Mouse (Mus musculus) intestine, embryonic 14.5 days (tissue): ENCODE data around the gene Tmem189. TPM values are rescaled to one million over a fixed set of nuclear protein-coding genes. Genes with fewer than 3 reads are reported as not detected.

Experiments used
- ATAC-seq: fragments of 200-750 bp; cut with Nextera tagmentation; replicated peaks from 2 replicates; pipeline ENCODE4 v1.8.0; 2017; ENCODE audit warnings: low read depth, moderate number of reproducible peaks, moderate TSS enrichment, moderate library complexity; ENCODE audit not compliant: low FRiP score, low TSS enrichment
- DNase-seq: peaks from one replicate; pipeline ENCODE4 v3.0.0-alpha.2; 2018; ENCODE audit warnings: low spot score
- H3K27ac ChIP-seq: fragments of 300-500 bp; sonication (generic); 2 replicates; pipeline ENCODE4 v1.5.1; 2014; ENCODE audit warnings: low read depth, mild to moderate bottlenecking, control low read depth
- H3K27me3 ChIP-seq: fragments of 300-500 bp; sonication (generic); replicated peaks from 2 replicates; pipeline ENCODE4 v1.6.1; 2014; ENCODE audit warnings: low read length, control low read depth; ENCODE audit not compliant: control insufficient read depth, insufficient read depth
- H3K36me3 ChIP-seq: fragments of 300-500 bp; sonication (generic); 2 replicates; pipeline ENCODE4 v1.6.1; 2014; ENCODE audit warnings: low read length, control low read depth; ENCODE audit not compliant: control insufficient read depth, insufficient read depth
- H3K4me1 ChIP-seq: fragments of 300-500 bp; sonication (generic); replicated peaks from 2 replicates; pipeline ENCODE4 v1.6.1; 2014; ENCODE audit warnings: low read length, control low read depth, mixed read lengths; ENCODE audit not compliant: control insufficient read depth, insufficient read depth
- H3K4me2 ChIP-seq: fragments of 300-500 bp; sonication (generic); 2 replicates; pipeline ENCODE4 v1.6.1; 2014; ENCODE audit warnings: low read length
- H3K4me3 ChIP-seq: fragments of 300-500 bp; sonication (generic); 2 replicates; pipeline ENCODE4 v1.5.1; 2014; ENCODE audit warnings: low read depth, low read length, control low read depth, mixed read lengths
- H3K9ac ChIP-seq: fragments of 300-500 bp; sonication (generic); 2 replicates; pipeline ENCODE4 v1.6.1; 2014; ENCODE audit warnings: mild to moderate bottlenecking, low read length
- H3K9me3 ChIP-seq: fragments of 300-500 bp; sonication (generic); 2 replicates; pipeline ENCODE4 v1.6.1; 2016; ENCODE audit warnings: low read length, control low read depth; ENCODE audit not compliant: control insufficient read depth
- WGBS: fragments of 180-500 bp; shearing (Covaris S2); extraction: QIAGEN DNeasy Blood & Tissue Kit; methylation state at CpG from one replicate; pipeline ENCODE4 v1.1.7; 2014; 5-methylcytosine and 5-hydroxymethylcytosine counted together
- polyA plus RNA-seq: library from polyadenylated mRNA; unstranded; fragments of >200 nt; fragmentation: Nextera tagmentation; extraction: Ambion mirVana; gene quantifications from 2 replicates; pipeline ENCODE4 v1.2.1, GENCODE M21; 2014

Tmem189 gene
- polyA plus RNA-seq, 1 experiment from 2014 or later, result 42.0 TPM

DNA sequence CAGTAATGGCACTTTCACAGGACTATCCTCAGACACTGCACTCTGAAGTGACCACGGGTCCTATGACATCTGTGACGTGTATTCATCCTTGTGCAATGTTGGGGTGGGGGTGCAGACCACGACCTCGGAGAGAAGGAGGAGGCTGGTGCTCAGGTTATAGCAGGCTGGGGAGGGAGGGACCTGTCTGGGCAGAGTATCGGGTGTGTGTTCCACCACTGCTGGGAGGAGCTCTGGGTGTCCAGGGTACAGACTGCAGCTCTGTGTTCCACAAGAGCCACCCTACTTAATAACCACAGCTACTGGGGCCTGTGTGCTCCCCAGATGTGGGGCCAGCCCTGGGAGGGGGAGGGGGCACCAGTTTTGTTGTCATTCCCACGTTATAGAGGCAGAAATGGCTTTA lies 20.3 kb upstream of the Tmem189 start:
- 60% methylated on average over 6 of the region's 6 CpGs for WGBS
- Histone ChIP-seq H3K4me2 (no peak overlapping the region), H3K4me1 (no peaks in the 10 kb centered on the region), H3K27me3 (no peaks in the 10 kb centered on the region), H3K4me3 (no peak overlapping the region), H3K27ac (no peak overlapping the region), H3K9ac (no peak overlapping the region), H3K9me3 (no peaks in the 10 kb centered on the region), H3K36me3 (no peaks in the 10 kb centered on the region)
- ATAC-seq, result no peak
- DNase-seq, result no peak

DNA sequence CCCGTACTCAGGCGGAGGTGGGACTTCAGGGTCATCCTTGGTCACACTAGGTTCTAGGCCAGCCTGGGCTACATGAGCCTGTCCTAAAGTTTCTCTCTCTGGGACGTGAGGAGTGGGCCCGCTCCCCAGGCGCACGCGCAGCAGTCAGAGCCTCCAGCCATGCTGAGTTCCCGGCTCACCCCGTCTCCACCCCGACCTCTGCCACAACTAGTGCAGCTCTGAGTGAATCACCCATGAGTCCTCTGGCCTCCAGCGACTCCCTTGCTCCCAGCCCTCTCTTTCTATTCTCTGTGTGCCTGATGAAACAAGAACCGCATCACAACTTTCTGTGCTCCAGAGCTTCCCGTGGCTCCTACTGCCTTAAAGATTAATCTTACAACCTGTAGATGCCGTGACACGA lies 18.8 kb upstream of the Tmem189 start:
- WGBS, result 55% methylated on average over 15 of the region's 15 CpGs
- DNase-seq, result no peak
- no peak overlapping the region for H3K27ac ChIP-seq
- H3K4me1 ChIP-seq, result no peaks in the 10 kb centered on the region
- H3K4me2 ChIP-seq, result no peak overlapping the region
- no peaks in the 10 kb centered on the region for H3K27me3 ChIP-seq
- H3K36me3 ChIP-seq, result no peaks in the 10 kb centered on the region
- no peak overlapping the region for H3K9ac ChIP-seq
- no peaks in the 10 kb centered on the region for H3K9me3 ChIP-seq
- ATAC-seq, result no peak
- H3K4me3 ChIP-seq, result no peak overlapping the region

DNA sequence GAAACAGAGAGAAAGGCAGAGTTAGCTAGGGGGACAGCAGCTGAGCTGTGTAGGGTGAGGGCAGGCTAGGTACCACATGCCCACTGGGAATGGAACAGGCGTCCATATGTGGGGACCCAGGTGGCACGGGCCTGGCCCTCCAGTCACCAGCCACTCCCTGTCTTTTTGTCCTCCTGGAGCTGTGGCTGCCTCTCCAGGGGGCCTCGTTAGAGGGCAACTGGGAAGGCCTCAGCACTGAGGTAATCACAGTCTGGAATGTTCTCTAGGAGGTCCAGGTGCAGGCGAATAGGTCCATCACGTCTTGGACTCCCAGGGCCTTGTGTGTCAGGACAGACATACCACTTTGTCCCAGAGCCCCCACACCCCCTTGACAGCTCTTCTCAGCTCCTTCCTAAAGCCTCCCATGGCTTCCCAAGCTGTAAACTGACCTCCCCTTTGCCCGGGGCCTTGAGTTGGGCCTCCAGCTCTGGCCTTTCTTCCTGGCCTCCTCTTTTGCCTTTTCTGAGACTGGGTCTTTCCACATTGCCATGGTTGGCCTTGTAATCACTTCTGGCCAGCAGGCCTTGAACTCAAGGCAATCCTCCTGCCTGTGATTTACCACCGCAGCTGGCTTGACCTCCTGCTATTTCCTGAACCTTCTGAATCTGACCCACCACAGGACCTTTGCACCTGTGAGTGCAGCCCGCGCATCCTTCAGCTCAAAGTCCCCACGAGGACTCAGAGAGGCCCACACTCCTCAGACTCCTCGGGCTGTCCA lies 16.7 kb upstream of the Tmem189 start:
- no peaks in the 10 kb centered on the region for H3K9me3 ChIP-seq
- no peak overlapping the region for H3K27ac ChIP-seq
- 79% methylated on average over 11 of the region's 11 CpGs for WGBS
- H3K36me3 ChIP-seq, result no peaks in the 10 kb centered on the region
- DNase-seq, result no peak
- H3K4me3 ChIP-seq, result no peak overlapping the region
- no peak for ATAC-seq
- no peak overlapping the region for H3K9ac ChIP-seq
- no peak overlapping the region for H3K4me2 ChIP-seq
- H3K4me1 ChIP-seq, result no peaks in the 10 kb centered on the region
- no peaks in the 10 kb centered on the region for H3K27me3 ChIP-seq

DNA sequence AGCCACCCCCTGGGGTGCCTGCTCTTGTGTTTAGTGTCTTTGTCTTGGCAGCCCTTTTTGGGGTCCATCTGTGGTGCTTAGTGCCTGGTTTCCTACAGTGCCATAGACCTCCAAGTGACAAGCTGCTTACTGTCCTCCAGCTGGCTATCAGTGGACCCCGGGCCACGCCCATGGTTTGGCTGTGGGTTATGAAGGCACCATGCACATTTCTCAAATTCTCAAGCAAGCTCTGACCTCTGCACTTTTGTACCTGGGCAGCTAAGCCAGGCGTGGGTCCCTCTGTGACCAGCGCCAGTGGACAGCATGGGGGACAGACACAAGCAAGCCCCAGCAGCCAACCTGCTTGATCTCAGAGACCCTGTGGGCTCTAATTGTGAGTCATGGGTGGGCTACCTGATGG lies 14.8 kb upstream of the Tmem189 start:
- Histone ChIP-seq H3K9ac (no peak overlapping the region), H3K9me3 (no peaks in the 10 kb centered on the region), H3K4me1 (no peaks in the 10 kb centered on the region), H3K4me3 (no peak overlapping the region), H3K36me3 (no peaks in the 10 kb centered on the region), H3K4me2 (no peak overlapping the region), H3K27me3 (no peaks in the 10 kb centered on the region), H3K27ac (no peak overlapping the region)
- ATAC-seq, result no peak
- 87% methylated on average over 4 of the region's 4 CpGs for WGBS
- no peak for DNase-seq

DNA sequence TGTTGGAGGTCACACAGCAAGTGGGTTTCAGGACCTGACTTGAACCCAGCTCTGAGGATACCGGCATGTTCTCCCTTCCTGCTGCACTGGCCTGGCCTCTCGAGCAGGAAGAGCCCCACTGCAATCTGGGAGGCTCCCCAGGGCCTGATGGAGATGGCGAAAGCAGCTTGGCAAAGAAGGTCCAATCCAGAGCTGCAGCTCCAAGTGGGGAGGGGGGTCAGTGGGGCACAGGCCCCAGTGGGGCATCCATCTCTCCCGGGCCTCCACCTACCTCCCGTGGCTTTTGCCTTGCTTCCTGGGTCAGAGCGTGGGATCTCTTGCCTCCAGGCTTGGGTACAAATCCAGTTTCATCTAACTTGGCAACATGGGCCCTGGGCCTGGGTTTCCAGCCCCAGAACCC lies 12.5 kb upstream of the Tmem189 start:
- Histone ChIP-seq H3K27me3 (no peaks in the 10 kb centered on the region), H3K4me1 (peaks cover 5% of the 10 kb centered on the region; the same call in 1 of the 2 replicates), H3K4me2 (no peak overlapping the region), H3K9me3 (no peaks in the 10 kb centered on the region), H3K36me3 (no peaks in the 10 kb centered on the region), H3K9ac (no peak overlapping the region), H3K27ac (no peak overlapping the region), H3K4me3 (no peak overlapping the region)
- DNase-seq (no peak), ATAC-seq (no peak)
- WGBS, result 79% methylated on average over 6 of the region's 6 CpGs

- 72% methylated on average over 5 of the region's 5 CpGs for WGBS
Measured at GRCm38 (mm10) chr2:167701472-167701871, 11.8 kb upstream of the Tmem189 start.

DNA sequence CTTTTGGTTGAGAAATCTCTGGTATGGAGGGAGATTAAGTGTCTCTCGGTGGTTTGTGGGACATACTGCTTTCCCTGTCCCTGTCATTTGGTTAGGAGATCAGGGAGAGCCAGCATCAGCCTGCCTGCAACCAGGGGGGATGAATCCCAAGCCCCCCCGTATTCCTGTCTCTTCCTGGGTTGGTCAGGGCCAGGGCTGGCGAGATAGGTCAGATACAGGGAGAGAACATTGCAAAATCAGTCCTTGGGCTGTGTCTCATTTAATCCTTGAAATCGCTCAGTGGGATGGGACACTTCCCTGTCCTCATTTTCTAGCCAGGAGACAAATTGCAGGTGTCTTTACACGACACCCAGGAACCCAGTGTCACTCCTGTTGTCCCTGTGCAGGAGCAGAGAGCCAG lies 10.4 kb upstream of the Tmem189 start:
- Histone ChIP-seq H3K27ac (no peak overlapping the region), H3K4me3 (no peak overlapping the region), H3K36me3 (no peaks in the 10 kb centered on the region), H3K9me3 (no peaks in the 10 kb centered on the region), H3K9ac (no peak overlapping the region), H3K27me3 (no peaks in the 10 kb centered on the region), H3K4me1 (peaks cover 5% of the 10 kb centered on the region; the same call in 1 of the 2 replicates), H3K4me2 (no peak overlapping the region)
- 81% methylated on average over 5 of the region's 5 CpGs for WGBS
- no peak for DNase-seq
- ATAC-seq, result no peak

More at GRCm38 (mm10) chr2:167701472-167701871, 11.8 kb upstream of the Tmem189 start:
- ATAC-seq (no peak), DNase-seq (no peak)
- H3K9ac ChIP-seq, result no peak overlapping the region
- no peak overlapping the region for H3K4me3 ChIP-seq
- H3K27ac ChIP-seq, result no peak overlapping the region
- H3K36me3 ChIP-seq, result no peaks in the 10 kb centered on the region
- H3K4me2 ChIP-seq, result no peak overlapping the region
- H3K9me3 ChIP-seq, result no peaks in the 10 kb centered on the region
- H3K4me1 ChIP-seq, result peaks cover 5% of the 10 kb centered on the region; the same call in 1 of the 2 replicates
- H3K27me3 ChIP-seq, result no peaks in the 10 kb centered on the region

- ATAC-seq, result peak; percentile 63; the same call in 1 of the 2 replicates
Measured at GRCm38 (mm10) chr2:167697902-167698301, 8.3 kb upstream of the Tmem189 start.

GRCm38 (mm10) chr2:167696143-167696542 lies 6.5 kb upstream of the Tmem189 start:
- Histone ChIP-seq H3K4me3 (no peak overlapping the region), H3K27me3 (no peaks in the 10 kb centered on the region), H3K4me2 (no peak overlapping the region), H3K4me1 (peaks cover 5% of the 10 kb centered on the region; the same call in 1 of the 2 replicates), H3K9me3 (no peaks in the 10 kb centered on the region), H3K27ac (no peak overlapping the region), H3K36me3 (no peaks in the 10 kb centered on the region), H3K9ac (no peak overlapping the region)
- DNase-seq (no peak), ATAC-seq (no peak)
- 80% methylated on average over 7 of the region's 7 CpGs for WGBS

More at GRCm38 (mm10) chr2:167697902-167698301, 8.3 kb upstream of the Tmem189 start:
- Histone ChIP-seq H3K27me3 (no peaks in the 10 kb centered on the region), H3K4me2 (no peak overlapping the region), H3K36me3 (no peaks in the 10 kb centered on the region), H3K4me3 (no peak overlapping the region), H3K9me3 (no peaks in the 10 kb centered on the region), H3K4me1 (peaks cover 5% of the 10 kb centered on the region; the same call in 1 of the 2 replicates), H3K9ac (no peak overlapping the region), H3K27ac (no peak overlapping the region)
- 45% methylated on average over 5 of the region's 5 CpGs for WGBS
- DNase-seq, result no peak
